Mouse (Mus musculus) kidney, embryonic 14.5 days (tissue): ENCODE results near the gene Slc3a2. TPM values are rescaled to one million over a fixed set of nuclear protein-coding genes. Genes with fewer than 3 reads are reported as not detected.
"Not testable (repeated sequence)": the region's sequence is repeated elsewhere in the genome, so short reads cannot be mapped to it uniquely, and the experiment has no call there.

Experiments used
- ATAC-seq: fragments of 200-750 bp; cut with Nextera tagmentation; 2 replicates; pipeline ENCODE4 v1.8.0; 2017; ENCODE audit warnings: moderate number of reproducible peaks, mild to moderate bottlenecking, moderate TSS enrichment, moderate library complexity; ENCODE audit not compliant: low FRiP score, low TSS enrichment
- H3K27ac ChIP-seq: fragments of 300-500 bp; sonication (generic); 2 replicates; pipeline ENCODE4 v1.5.1; 2014; ENCODE audit warnings: low read depth, mild to moderate bottlenecking, low read length, moderate library complexity, mixed read lengths
- H3K27me3 ChIP-seq: fragments of 300-500 bp; sonication (generic); 2 replicates; pipeline ENCODE4 v1.6.1; 2014; ENCODE audit warnings: mild to moderate bottlenecking, low read length; ENCODE audit not compliant: control insufficient read depth, insufficient read depth
- H3K36me3 ChIP-seq: fragments of 300-500 bp; sonication (generic); 2 replicates; pipeline ENCODE4 v1.6.1; 2014; ENCODE audit warnings: low read length, mixed read lengths; ENCODE audit not compliant: control insufficient read depth, insufficient read depth
- H3K4me1 ChIP-seq: fragments of 300-500 bp; sonication (generic); 2 replicates; pipeline ENCODE4 v1.6.1; 2014; ENCODE audit warnings: low read length, mixed read lengths; ENCODE audit not compliant: control insufficient read depth, insufficient read depth
- H3K4me2 ChIP-seq: fragments of 300-500 bp; sonication (generic); replicated peaks from 2 replicates; pipeline ENCODE4 v1.6.1; 2014; ENCODE audit warnings: low read depth, mild to moderate bottlenecking, low read length
- H3K4me3 ChIP-seq: fragments of 300-500 bp; sonication (generic); 2 replicates; pipeline ENCODE4 v1.5.1; 2014; ENCODE audit warnings: mild to moderate bottlenecking, low read length
- H3K9ac ChIP-seq: fragments of 300-500 bp; sonication (generic); 2 replicates; pipeline ENCODE4 v1.6.1; 2014; ENCODE audit warnings: low read depth, mild to moderate bottlenecking, low read length, moderate library complexity
- H3K9me3 ChIP-seq: fragments of 300-500 bp; sonication (generic); 2 replicates; pipeline ENCODE4 v1.6.1; 2016; ENCODE audit warnings: low read length; ENCODE audit not compliant: control insufficient read depth
- WGBS: fragments of 180-500 bp; shearing (Covaris S2); extraction: QIAGEN DNeasy Blood & Tissue Kit; methylation state at CpG from one replicate; pipeline ENCODE4 v1.1.7; 2014; 5-methylcytosine and 5-hydroxymethylcytosine counted together
- polyA plus RNA-seq: library from polyadenylated mRNA; unstranded; fragments of >200 nt; fragmentation: Nextera tagmentation; extraction: Ambion mirVana; gene quantifications from 2 replicates; pipeline ENCODE4 v1.2.1, GENCODE M21; 2014

Gene Slc3a2
- polyA plus RNA-seq, 1 experiment from 2014 or later = 123 TPM

DNA sequence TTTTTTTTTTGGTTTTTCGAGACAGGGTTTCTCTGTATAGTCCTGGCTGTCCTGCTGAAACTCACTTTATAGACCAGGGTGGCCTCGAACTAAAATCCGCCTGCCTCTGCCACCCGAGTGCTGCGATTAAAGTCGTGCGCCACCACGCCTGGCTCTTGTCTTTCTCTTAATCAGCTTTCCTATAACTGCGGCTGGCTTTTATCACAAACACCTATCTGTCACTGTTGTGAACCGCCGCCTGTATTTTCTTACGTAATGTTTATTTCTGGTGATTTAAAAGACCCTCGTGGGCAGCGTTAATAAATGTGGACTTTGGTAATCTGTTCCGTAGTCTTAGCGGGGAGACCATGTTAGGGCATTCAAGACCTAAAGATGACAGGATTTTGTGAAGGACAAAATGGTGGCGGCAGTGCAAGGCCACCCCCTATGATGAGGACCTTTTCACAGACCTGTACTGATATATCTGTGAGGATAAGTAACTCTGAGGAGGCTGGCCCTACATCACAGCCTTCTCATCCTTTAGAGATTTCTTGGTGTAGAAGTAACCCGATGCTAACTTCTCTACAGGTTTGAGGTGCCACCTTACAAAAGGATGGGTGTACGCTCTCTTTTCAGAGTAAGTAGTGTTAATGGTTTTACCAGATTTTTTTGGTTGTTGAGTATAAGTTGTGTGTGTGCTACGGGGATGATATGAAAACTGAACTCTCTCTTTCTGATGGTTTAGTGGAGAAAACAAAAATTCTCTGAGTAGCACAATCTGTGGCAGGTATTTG is 591 bp upstream of the Slc3a2 start:
- no peak for ATAC-seq
- H3K9me3 ChIP-seq = no peaks in the 10 kb centered on the region
- peak overlapping the region; percentile 82 for H3K4me3 ChIP-seq
- H3K4me1 ChIP-seq = 0 out of 2 replicates have a peak, but pooled peaks cover 6% of the 10 kb centered on the region
- H3K9ac ChIP-seq = peak overlapping the region; percentile 97
- under 1% methylated on average over 20 of the region's 20 CpGs for WGBS
- H3K27ac ChIP-seq = peak overlapping the region; percentile 90
- peaks cover 32% of the 10 kb centered on the region for H3K36me3 ChIP-seq
- no peaks in the 10 kb centered on the region for H3K27me3 ChIP-seq
- peak overlapping the region; percentile 70 for H3K4me2 ChIP-seq

DNA sequence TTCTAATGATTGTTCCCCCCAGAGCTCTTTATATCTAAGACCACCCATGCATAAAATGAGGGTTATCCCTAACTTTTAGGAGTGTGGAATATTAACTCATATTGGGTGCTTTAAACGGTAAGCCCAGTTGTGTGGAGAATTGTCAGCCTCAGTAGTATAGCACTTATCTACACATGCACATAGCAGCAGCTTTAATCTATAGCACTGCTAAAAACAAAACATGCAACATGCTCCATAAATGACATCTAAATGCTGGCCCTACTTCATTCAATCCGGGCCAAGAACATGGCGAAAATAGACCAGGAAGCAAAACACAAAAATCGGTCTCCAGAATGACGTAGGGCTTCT is 636 bp downstream of the Slc3a2 start:
- 2% methylated on average over 5 of the region's 5 CpGs for WGBS
- peak; percentile 0; the same call in 1 of the 2 replicates for ATAC-seq
- peaks cover 32% of the 10 kb centered on the region for H3K36me3 ChIP-seq
- peak overlapping the region; percentile 53 for H3K4me2 ChIP-seq
- H3K4me3 ChIP-seq = peak overlapping the region; percentile 82
- H3K9me3 ChIP-seq = no peaks in the 10 kb centered on the region
- H3K9ac ChIP-seq = peak overlapping the region; percentile 86
- H3K27ac ChIP-seq = peak overlapping the region; percentile 97
- no peaks in the 10 kb centered on the region for H3K27me3 ChIP-seq
- 0 out of 2 replicates have a peak, but pooled peaks cover 6% of the 10 kb centered on the region for H3K4me1 ChIP-seq

DNA sequence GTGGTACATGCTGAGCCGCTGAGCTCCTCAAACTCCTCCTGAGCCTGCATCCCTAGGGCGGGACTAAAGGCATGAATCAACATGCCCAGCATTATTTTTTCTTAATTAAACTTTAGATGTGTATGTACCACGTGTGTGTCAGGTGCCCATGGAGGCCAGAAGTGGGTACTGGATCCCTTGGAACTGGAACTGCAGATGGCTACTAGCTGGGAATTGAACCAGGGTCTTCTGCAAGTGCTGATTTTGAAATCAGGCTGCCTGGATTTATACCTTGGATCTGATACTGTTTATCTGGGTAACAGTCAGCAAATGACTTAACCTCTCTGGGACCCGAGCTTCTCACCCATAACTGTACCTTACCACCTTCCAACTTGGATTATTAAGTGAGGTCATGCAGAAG is 1.1 kb downstream of the Slc3a2 start:
- Histone ChIP-seq H3K27ac (no peak overlapping the region), H3K4me2 (peak overlapping the region; percentile 53), H3K36me3 (peaks cover 32% of the 10 kb centered on the region), H3K9me3 (no peaks in the 10 kb centered on the region), H3K4me3 (peak overlapping the region; percentile 82), H3K27me3 (no peaks in the 10 kb centered on the region), H3K9ac (peak overlapping the region; percentile 86), H3K4me1 (0 out of 2 replicates have a peak, but pooled peaks cover 6% of the 10 kb centered on the region)
- WGBS = 57% methylated on average over 4 of the region's 4 CpGs
- no peak for ATAC-seq

DNA sequence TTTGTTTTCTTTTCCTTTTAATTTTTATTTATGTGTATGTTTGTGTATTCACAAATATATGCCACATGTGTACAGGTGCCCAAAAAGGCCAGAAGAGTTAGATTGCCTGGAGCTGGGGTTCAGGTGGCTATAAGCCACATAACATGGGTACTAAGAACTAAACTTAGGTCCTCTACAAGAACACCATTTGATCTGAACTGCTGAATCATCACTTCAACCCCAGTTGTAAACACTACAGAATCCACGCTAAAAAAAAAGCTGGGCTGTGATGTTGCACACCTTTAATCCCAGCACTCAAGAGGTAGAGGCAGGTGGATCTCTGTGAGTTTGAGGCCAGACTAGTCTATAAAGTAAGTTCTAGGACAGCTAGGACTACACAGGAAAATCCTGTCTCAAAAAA is 1.8 kb downstream of the Slc3a2 start:
- Histone ChIP-seq H3K9me3 (no peaks in the 10 kb centered on the region), H3K4me2 (peak overlapping the region; percentile 53; the same call in 1 of the 2 replicates), H3K27me3 (no peaks in the 10 kb centered on the region), H3K4me1 (0 out of 2 replicates have a peak, but pooled peaks cover 6% of the 10 kb centered on the region), H3K9ac (no peak overlapping the region), H3K4me3 (no peak overlapping the region), H3K36me3 (peaks cover 25% of the 10 kb centered on the region), H3K27ac (no peak overlapping the region)
- 75% methylated on average over 1 of the region's 1 CpGs for WGBS
- no peak for ATAC-seq

DNA sequence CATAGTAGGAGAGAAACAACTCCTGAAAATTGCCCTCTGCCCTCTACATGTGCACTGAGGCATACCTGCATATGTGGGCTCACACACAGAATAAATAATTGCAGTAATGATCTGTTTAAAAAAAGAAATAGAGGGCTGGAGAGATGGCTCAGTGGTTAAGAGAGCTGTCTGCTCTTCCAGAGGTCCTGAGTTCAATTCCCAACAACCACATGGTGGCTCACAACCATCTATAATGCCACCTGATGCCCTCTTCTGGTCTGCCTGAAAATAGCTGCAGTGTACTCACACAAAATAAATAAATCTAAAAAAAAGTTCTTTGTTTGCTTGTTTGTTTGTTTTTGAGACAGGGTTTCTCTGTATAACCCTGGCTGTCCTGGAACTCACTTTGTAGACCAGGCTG is 4.1 kb downstream of the Slc3a2 start:
- ATAC-seq, H3K27me3 ChIP-seq, H3K9ac ChIP-seq, H3K4me2 ChIP-seq, H3K36me3 ChIP-seq, H3K27ac ChIP-seq, H3K9me3 ChIP-seq, H3K4me3 ChIP-seq, H3K4me1 ChIP-seq: not testable (repeated sequence)

DNA sequence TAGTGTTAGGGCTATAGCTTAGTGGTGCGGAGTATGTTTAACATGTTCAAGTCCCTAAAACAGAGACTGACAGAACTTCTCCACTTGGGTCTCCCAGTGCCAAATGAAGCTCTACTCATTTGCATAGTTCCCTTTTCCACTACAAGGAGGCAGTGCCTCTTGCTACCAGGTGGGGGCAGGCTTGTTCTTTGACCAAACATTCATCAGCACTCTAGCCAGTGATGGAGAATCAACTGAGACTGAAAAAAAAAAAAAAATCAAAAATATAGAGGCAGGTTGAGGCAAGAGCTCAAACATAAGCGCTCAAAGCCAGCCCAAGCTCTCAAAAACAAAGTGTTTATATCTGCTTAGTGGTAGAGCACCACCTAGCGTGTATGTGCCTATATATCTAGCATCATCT is 4.8 kb downstream of the Slc3a2 start:
- no peak overlapping the region for H3K4me3 ChIP-seq
- H3K4me2 ChIP-seq = no peak overlapping the region
- no peak overlapping the region for H3K9ac ChIP-seq
- ATAC-seq = no peak
- no peak overlapping the region for H3K27ac ChIP-seq
- no peaks in the 10 kb centered on the region for H3K27me3 ChIP-seq
- H3K9me3 ChIP-seq = no peaks in the 10 kb centered on the region
- H3K36me3 ChIP-seq = no peaks in the 10 kb centered on the region
- H3K4me1 ChIP-seq = 0 out of 2 replicates have a peak, but pooled peaks cover 6% of the 10 kb centered on the region
- 69% methylated on average over 3 of the region's 3 CpGs for WGBS

DNA sequence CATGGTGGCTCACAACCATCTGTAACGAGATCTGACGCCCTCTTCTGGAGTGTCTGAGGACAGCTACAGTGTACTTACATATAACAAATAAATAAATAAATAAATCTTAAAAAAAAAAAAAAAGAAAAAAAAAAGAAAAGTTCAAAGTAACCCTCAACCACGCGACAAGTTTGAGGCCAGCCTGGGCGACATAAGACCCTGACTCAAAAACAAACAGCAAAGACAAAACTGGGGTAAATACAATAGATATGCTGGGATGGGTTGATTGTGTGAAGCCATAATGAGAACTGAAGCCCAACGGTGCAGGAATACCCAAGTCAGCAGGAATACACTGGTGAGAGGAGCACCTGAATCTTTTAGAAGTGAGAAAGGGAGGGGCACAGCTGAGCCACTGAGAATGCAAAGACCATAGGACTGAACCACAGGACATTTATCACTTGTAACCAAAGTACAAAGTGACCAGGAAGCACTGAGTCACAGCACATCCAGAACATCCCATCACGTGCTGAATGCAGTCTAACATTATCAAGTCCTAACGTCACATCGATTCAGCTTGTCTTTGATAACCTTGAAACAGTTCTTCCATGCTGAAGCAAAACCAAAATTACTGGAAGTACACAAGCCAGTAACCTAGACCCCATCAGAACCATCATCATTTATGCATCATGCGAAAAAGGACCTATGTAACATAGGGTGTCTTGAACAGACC is 6.2 kb downstream of the Slc3a2 start:
- Histone ChIP-seq H3K4me1 (peaks cover 7% of the 10 kb centered on the region; the same call in 1 of the 2 replicates), H3K27me3 (no peaks in the 10 kb centered on the region), H3K9me3 (no peaks in the 10 kb centered on the region), H3K9ac (no peak overlapping the region), H3K36me3 (peaks cover 2% of the 10 kb centered on the region; the same call in 1 of the 2 replicates), H3K4me2 (no peak overlapping the region), H3K27ac (no peak overlapping the region), H3K4me3 (no peak overlapping the region)
- no peak for ATAC-seq
- 76% methylated on average over 8 of the region's 10 CpGs for WGBS

DNA sequence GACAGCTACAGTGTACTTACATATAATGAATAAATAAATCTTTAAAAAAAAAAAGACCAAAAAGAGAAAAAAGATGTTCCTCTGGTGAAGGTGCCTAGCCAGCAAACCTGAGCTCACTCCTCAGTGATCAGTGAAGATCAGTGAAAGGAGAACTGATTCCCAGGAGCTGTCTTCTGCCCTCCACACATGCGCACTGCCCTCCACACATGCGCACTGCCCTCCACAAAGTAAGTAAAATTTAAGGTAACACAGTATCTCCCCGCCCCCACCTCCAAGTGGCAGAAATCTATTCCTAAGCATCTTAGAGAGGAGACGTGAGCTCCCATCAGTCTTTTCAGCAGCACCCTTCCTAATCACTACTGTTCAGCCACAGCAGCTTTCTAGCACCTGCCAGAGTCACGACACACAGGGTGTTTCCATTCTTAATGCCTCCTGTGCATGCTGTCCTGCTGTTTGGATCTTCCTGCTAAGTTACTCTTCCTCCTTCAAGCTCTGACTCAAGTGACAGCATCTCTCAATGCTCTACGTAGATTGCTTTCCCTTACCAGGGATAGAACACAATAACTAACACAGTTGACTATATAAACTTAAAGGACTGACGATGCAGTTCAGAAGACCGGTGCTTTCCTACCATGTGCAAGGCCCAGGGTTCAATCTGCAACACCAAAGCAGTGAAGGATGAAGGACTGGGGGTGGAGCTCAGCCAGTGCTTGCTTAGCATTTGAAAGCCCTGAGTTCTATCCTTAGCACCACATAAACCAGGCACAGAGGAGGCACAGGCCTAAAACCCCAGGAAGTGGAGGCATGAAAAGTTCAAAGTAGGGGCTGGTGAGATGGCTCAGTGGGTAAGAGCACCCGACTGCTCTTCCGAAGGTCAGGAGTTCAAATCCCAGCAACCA is 7.1 kb downstream of the Slc3a2 start:
- H3K4me2 ChIP-seq = no peak overlapping the region
- H3K9ac ChIP-seq = no peak overlapping the region
- no peak overlapping the region for H3K27ac ChIP-seq
- H3K4me3 ChIP-seq = no peak overlapping the region
- H3K36me3 ChIP-seq = peaks cover 10% of the 10 kb centered on the region
- H3K4me1 ChIP-seq = peaks cover 14% of the 10 kb centered on the region; the same call in 1 of the 2 replicates
- no peaks in the 10 kb centered on the region for H3K27me3 ChIP-seq
- H3K9me3 ChIP-seq = no peaks in the 10 kb centered on the region
- WGBS = 66% methylated on average over 10 of the region's 10 CpGs
- ATAC-seq = no peak
